Mouse (Mus musculus) bone marrow, adult 2 months (tissue): Measurements from ENCODE around the gene Ttc6. TPM values are rescaled to one million over a fixed set of nuclear protein-coding genes. Genes with fewer than 3 reads are reported as not detected.

Experiments
- H3K27ac ChIP-seq: fragments of 200-500 bp; 2 replicates; pipeline ENCODE4 v1.5.1; 2012; ENCODE audit warnings: low read depth, mild to moderate bottlenecking, control low read depth, inconsistent platforms, low read length; ENCODE audit not compliant: control insufficient read depth, poor library complexity, insufficient read depth
- H3K4me1 ChIP-seq: fragments of 200-500 bp; 2 replicates; pipeline ENCODE4 v1.6.1; 2011; ENCODE audit warnings: low read length; ENCODE audit not compliant: control insufficient read depth, insufficient read depth
- H3K4me3 ChIP-seq: fragments of 200-500 bp; replicated peaks from 2 replicates; pipeline ENCODE3; 2011; ENCODE audit warnings: mild to moderate bottlenecking, low read depth, low read length, control low read depth; ENCODE audit not compliant: control insufficient read depth
- CTCF ChIP-seq: fragments of 200-500 bp; IDR thresholded peaks from 2 replicates; pipeline ENCODE4 v1.5.1; 2011; ENCODE audit warnings: low read length, control low read depth; ENCODE audit not compliant: control insufficient read depth, insufficient read depth
- POLR2A ChIP-seq: fragments of 200-500 bp; IDR thresholded peaks from 2 replicates; pipeline ENCODE4 v1.6.1; 2011; ENCODE audit warnings: low read depth, mild to moderate bottlenecking, control low read depth, low read length, borderline replicate concordance; ENCODE audit not compliant: control insufficient read depth
- WGBS: fragments of 180-500 bp; shearing (Covaris S2); methylation state at CpG from one replicate; pipeline ENCODE4 v1.1.7; 2018; 5-methylcytosine and 5-hydroxymethylcytosine counted together
- polyA plus RNA-seq: library from polyadenylated mRNA; stranded (reverse); fragments of >200 nt; gene quantifications from 2 replicates; pipeline ENCODE4 v1.2.4, GENCODE M21; 2011; ENCODE audit warnings: low replicate concordance; ENCODE audit not compliant: missing spikeins, insufficient read depth, insufficient read length

Gene Ttc6
- not detected in 2 replicates for polyA plus RNA-seq

DNA sequence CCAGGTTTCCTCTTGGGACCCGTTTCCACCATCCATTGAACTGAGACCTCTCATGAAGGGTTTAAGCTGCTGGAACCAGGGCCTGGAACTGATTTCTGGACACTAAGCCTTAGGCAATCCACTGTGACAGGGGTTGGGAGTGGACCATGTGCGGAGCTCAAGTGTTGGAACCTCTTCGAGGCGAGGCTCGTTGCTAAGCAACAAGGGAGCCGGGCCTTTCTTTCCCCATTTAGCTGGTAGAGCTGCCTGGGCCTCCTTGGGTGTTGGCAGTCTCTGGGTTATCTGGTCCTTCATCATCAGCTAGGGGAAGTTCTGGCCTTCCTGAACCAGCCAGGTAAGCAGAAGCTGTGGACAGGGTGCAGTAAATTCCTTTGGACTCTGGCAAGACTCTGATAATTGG, at the start of gene Ttc6:
TSS of gene Ttc6 (plus strand) at position 205 of the 400 bp plus-strand sequence.
- no peak for TF ChIP-seq CTCF
- no peak for TF ChIP-seq POLR2A
- WGBS: 86% methylated on average over 6 of the region's 6 CpGs
- no peaks in the 10 kb centered on the region for H3K4me1 ChIP-seq
- H3K4me3 ChIP-seq: no peak within 1 kb of the TSS
- no peak within 1 kb of the TSS for H3K27ac ChIP-seq

DNA sequence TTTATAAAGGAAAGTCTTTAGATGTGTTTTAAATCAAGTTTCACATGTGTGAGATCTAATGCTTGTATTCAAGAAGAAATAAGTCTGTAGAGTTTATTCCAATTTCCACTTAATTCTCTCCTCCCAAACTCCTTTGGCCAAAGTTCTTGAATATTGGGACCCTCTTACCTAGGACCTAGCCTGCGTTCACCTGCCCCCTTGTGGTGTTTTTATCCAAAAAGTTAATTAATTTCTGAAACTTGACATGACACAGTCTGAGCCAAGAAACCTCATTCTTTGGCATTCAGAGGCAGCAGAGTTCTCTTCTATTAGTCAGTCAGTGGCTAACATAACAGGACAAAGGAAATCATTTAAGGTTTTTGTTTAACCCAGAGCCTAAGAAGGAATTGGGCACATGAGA, 49.4 kb upstream of the Ttc6 start:
- Histone ChIP-seq H3K4me1 (no peaks in the 10 kb centered on the region), H3K27ac (no peak overlapping the region), H3K4me3 (no peak overlapping the region)
- TF ChIP-seq CTCF (no peak), POLR2A (no peak)
- 61% methylated on average over 1 of the region's 1 CpGs for WGBS

DNA sequence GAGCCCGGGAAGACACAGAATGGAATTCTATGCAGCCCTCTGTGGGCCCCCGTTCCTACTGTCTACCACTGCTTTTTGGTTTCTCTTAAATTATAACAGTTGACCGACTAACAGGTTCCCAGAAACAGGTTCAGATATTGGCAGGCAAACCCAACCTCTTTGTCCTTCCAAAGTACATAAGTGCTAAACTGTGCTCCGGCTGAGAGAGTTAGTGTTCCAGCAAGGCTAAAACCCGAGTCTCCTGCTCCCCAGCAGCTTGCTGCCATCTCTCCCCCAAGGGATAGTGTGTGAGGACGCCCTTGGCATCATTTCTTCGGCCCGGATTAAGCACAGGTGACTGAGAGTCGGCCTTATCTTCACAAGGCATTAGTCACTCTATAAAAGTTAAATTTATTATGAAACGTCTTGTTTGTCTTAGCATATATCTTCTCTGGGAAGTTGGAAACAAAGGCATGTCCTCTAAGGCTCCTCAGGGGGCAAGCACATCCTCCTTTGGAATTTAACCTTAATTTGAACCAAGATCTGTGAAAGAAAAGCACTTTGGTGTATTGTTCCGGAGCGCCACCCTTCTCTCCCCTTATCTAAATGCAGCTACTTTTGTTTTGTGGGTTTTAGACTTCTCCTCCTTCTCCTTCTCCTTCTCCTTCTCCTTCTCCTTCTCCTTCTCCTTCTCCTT, 48.1 kb upstream of the Ttc6 start:
- Histone ChIP-seq H3K4me1 (no peaks in the 10 kb centered on the region), H3K4me3 (no peak overlapping the region), H3K27ac (no peak overlapping the region)
- 66% methylated on average over 12 of the region's 12 CpGs for WGBS
- no peak for TF ChIP-seq POLR2A
- no peak for TF ChIP-seq CTCF

DNA sequence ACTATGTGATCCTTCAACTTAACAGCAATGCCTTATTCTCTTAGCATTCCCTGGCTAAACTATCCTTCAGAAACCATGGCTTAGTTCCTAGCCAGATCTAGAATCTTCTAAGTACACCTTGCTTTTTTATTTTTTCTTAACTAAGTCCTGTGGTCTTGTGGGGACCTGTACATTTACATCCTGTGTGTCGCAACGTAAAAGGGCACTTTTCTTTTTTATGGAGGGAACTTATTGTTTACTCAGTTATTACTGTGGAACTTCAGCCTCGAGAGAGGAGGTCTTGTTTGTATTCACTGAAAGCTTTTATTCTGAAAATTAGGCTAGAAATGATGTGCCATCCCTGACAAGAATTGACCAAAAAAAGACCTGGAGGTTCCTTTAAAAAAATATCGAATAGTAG, 35.6 kb upstream of the Ttc6 start:
- no peaks in the 10 kb centered on the region for H3K4me1 ChIP-seq
- 35% methylated on average over 4 of the region's 4 CpGs for WGBS
- no peak overlapping the region for H3K27ac ChIP-seq
- no peak overlapping the region for H3K4me3 ChIP-seq
- TF ChIP-seq CTCF (no peak), POLR2A (no peak)

DNA sequence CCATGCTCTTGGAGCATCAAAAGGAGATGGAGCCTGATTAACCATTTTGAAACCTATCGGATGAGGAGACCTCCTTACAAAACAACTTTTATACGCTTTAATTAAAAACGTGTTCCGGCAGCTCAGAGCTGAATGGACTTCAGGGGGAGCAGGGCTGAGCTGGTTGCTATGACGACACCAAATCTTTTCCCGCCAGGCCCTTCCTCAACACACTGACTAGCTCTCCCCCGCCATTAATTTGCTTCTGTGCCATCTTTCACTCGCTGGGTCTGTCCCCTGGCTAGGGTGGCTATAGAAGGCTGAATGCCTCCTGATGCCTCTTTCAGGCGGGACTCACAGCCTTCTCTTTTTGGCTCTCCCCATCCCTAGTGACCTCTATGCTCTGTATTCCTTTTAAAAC, 33.4 kb upstream of the Ttc6 start:
- no peak for TF ChIP-seq POLR2A
- no peak for TF ChIP-seq CTCF
- no peak overlapping the region for H3K27ac ChIP-seq
- WGBS: 40% methylated on average over 9 of the region's 9 CpGs
- no peak overlapping the region for H3K4me3 ChIP-seq
- H3K4me1 ChIP-seq: no peaks in the 10 kb centered on the region

DNA sequence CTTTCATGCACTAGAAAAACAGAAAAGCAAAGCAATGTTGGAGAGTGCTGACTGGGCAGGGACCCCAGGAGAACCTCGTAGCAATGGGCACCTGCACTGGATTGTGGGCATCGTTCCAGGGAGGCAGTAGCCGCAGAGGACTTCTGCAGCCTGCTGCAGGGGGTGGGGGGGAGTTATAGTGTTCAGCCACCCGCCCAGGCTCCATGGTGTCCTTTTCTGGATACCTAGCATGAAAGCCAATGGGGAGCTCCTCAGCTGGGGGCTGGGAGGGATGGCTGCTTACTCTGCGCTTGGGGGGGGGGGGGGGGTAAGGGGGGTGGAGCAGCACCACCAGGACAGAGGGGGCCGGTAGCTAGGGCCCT, 29.4 kb upstream of the Ttc6 start:
- TF ChIP-seq CTCF (no peak), POLR2A (no peak)
- 4% methylated on average over 5 of the region's 6 CpGs for WGBS
- no peaks in the 10 kb centered on the region for H3K4me1 ChIP-seq
- no peak overlapping the region for H3K4me3 ChIP-seq
- no peak overlapping the region for H3K27ac ChIP-seq

DNA sequence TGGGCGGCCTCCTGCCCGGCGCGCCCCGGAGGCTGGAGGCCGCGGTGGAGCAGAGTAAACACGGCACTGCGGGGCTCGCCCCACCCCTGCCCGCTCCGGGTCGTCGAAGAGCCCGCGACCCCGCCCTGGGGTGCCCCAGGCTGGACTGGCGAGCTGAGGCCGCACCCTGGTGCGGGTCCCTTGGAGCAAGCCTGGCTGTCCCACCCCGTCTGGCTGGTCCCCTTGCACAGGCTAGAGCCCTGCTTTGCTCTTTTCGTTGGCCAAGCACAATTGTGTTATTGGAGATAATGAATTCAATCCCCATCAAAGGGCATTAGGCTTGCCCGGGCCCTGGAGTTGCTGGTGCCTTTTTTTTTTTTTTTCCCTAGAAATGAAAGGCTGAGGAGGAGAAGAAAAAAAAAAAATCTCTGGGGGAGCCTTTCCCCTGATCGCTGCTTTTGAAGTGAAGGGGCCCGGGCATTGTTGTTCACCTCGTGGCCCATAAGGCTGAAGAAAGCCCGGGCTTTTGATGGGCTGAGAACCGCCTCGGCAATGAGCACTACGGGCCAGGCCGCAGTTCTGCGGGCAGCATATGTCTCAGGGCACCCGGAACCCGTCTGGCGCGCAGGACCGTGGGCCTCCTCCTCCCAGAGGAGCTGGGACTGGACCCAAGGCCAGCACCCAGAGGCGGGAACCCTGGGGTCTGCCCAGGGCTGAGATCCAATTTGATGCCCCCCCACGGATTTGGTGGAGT, 28.9 kb upstream of the Ttc6 start:
- Histone ChIP-seq H3K4me3 (no peak overlapping the region), H3K4me1 (no peaks in the 10 kb centered on the region), H3K27ac (no peak overlapping the region)
- TF ChIP-seq CTCF: no peak
- TF ChIP-seq POLR2A: no peak
- WGBS: 5% methylated on average over 39 of the region's 39 CpGs

DNA sequence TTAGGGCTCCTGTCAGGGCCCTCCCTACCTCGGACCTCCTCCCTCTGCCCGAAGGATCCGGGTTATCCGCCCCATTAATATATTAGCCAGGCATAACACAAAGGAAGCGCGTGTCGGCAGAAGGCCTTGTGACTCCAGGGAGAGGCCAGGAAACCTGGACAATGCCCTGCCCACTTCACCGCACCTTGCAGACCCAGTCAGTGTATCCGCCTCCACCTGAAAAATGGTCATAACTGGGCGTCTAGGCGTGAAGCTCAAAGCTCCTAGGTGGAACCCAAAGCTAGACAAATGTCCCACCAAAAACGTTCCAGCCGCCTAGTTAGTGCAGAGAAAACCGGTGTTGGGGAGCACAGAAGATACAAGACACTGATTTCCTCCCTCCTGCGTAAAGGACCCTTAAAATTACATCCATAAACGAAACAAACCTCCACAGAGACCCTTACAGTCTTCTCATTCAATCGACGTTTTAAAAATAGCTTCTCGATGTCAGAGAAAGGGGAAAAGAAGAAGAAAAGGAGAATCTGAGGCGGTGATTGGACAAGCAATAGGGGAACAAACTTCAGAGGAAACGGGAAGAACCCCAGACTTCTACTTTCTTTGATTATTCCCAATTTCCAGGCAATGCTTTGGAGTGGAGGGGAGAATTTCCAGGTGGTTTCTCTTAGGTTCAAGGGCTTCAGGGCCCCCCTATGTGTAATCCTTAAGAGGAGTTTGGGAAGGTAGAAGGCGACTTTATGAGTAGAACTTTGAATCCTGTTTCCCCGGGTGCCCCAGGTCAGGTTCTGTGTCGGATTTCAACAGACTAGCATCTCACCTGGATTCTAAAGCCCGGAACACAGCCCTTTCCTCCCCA, 27.6 kb upstream of the Ttc6 start:
- no peak for TF ChIP-seq POLR2A
- TF ChIP-seq CTCF: no peak
- Histone ChIP-seq H3K4me1 (no peaks in the 10 kb centered on the region), H3K27ac (no peak overlapping the region), H3K4me3 (no peak overlapping the region)
- 6% methylated on average over 25 of the region's 25 CpGs for WGBS
